Mouse (Mus musculus) erythroblast, embryonic 14.5 days (primary cell): Measurements from ENCODE around the gene Kctd6.

ENCODE experiments used
- GATA1 ChIP-seq: IDR thresholded peaks from 2 replicates; pipeline ENCODE4 v1.6.1; 2012; ENCODE audit warnings: low read length, inconsistent platforms, mixed read lengths
- TAL1 ChIP-seq: IDR thresholded peaks from 3 replicates; pipeline ENCODE4 v1.6.1; 2012; ENCODE audit warnings: low read length, inconsistent platforms, mixed read lengths

- TF ChIP-seq GATA1 (no peak), TAL1 (no peak)
Measured at GRCm38 (mm10) chr14:8220306-8220705, 6.4 kb downstream of the Kctd6 start.
